Mouse (Mus musculus) G1E (cell line): ENCODE data around the gene Cab39l.

Experiments used
- CTCF ChIP-seq: IDR thresholded peaks from 2 replicates; pipeline ENCODE4 v1.5.1; 2012; ENCODE audit warnings: low read depth, low read length, inconsistent platforms, mixed read lengths
- POLR2AphosphoS5 ChIP-seq: IDR thresholded peaks from 2 replicates; pipeline ENCODE4 v1.6.1; 2012; ENCODE audit warnings: low read depth, low read length, inconsistent platforms; ENCODE audit not compliant: insufficient replicate concordance

DNA sequence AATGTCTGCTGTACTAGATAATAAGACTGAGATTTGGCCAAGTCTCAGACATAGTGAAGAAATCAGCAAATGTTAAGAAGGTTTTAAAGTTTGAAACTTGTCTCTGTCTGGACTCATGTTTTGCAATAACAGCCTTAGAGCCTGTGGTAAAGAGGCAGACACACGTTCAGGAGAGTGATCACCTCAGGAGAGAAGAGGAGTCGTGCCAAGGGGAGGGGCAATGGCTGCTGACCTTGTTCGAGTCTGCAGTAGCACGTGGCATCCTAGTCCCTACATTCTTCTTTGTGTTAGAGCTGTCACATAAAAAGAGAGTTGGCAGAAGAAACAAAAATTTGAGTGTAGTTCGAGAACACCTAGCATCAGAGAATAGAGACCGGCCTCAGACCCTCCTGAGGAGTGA, 100.0 kb downstream of the Cab39l start:
- TF ChIP-seq CTCF (no peak), POLR2AphosphoS5 (no peak)
